Mouse (Mus musculus): ENCODE results near the gene Gm49510. TPM values are rescaled to one million over a fixed set of nuclear protein-coding genes. Genes with fewer than 3 reads are reported as not detected.

The Gm49510 gene
- total RNA-seq, 2 experiments from 2014 or later, result not detected

GRCm38 (mm10) chr15:78960088-78960487, 60.6 kb downstream of the Gm49510 start:
- TF ChIP-seq CTCF (IDR thresholded peaks at IDR 0.05), result no peak
- no peak for DNase-seq (ENCODE audit: extremely low spot score in 1 of 2, low spot score in 2 of 2)
- intact Hi-C loops (cut with DNase I), result no loop called here
- H3K27ac ChIP-seq, result no peak overlapping the region
- H3K4me3 ChIP-seq, result no peak overlapping the region

- peak; percentile 74 for TF ChIP-seq CTCF (IDR thresholded peaks at IDR 0.05)
- Histone ChIP-seq H3K4me3 (no peak overlapping the region), H3K27ac (peak overlapping the region; percentile 28; the same call in 1 of the 2 replicates)
- intact Hi-C loops (cut with DNase I), result no loop called here
- peak; percentile 40 for DNase-seq (ENCODE audit: extremely low spot score in 1 of 2, low spot score in 2 of 2)
Measured at GRCm38 (mm10) chr15:78962885-78963284, 63.4 kb downstream of the Gm49510 start.

Small RNA genes lying within 50 kb of the gene (microRNA-seq; reads per million reads assigned to microRNA genes)
- gene Mir6955, result 0.96 to 2.9 reads per million in 2 experiments

Other genes starting within 250 kb of the Gm49510 start
- 100 to 1,000 TPM; 144 to 177 TPM for gene Elfn2, start 180.9 kb upstream of the Gm49510 start, total RNA-seq (2021)
- gene Mfng, start 126.2 kb upstream of the Gm49510 start, total RNA-seq (2021), result 1 to 10 TPM; 5.0 to 6.2 TPM
- gene Card10, start 96.6 kb upstream of the Gm49510 start, total RNA-seq (2021), result 1 to 10 TPM; 4.8 TPM
- gene Cdc42ep1, start 57.0 kb upstream of the Gm49510 start, total RNA-seq (2021), result 10 to 100 TPM; 10.6 to 13.1 TPM
- gene Lgals2, start 44.1 kb upstream of the Gm49510 start, total RNA-seq (2021), result not detected
- 10 to 100 TPM; 64.8 to 68.2 TPM for gene Gga1, start 22.5 kb upstream of the Gm49510 start, total RNA-seq (2021)
- gene Sh3bp1, start 101 bp downstream of the Gm49510 start, total RNA-seq (2021), result 10 to 100 TPM; 35.0 to 37.7 TPM
- 100 to 1,000 TPM; 165 to 171 TPM for gene Pdxp, start 14.3 kb downstream of the Gm49510 start, total RNA-seq (2021)
- 10 to 100 TPM; 19.8 to 20.4 TPM for gene Lgals1, start 27.1 kb downstream of the Gm49510 start, total RNA-seq (2021)
- gene Nol12, start 35.3 kb downstream of the Gm49510 start, total RNA-seq (2021), result 10 to 100 TPM; 36.2 to 38.8 TPM
- gene Triobp, start 48.1 kb downstream of the Gm49510 start, total RNA-seq (2021), result 10 to 100 TPM; 11.8 to 12.7 TPM
- 10 to 100 TPM; 80.4 to 81.1 TPM for gene H1f0, start 128.8 kb downstream of the Gm49510 start, total RNA-seq (2021)
- gene Galr3, start 142.2 kb downstream of the Gm49510 start, total RNA-seq (2021), result under 1 TPM in 1 of 2 experiments, not detected in 1; 0.84 TPM
- gene Ankrd54, start 163.2 kb downstream of the Gm49510 start, total RNA-seq (2021), result 10 to 100 TPM; 19.7 to 19.8 TPM
- 10 to 100 TPM; 62.5 to 66.6 TPM for gene Eif3l, start 175.5 kb downstream of the Gm49510 start, total RNA-seq (2021)
- 10 to 100 TPM; 22.8 to 23.2 TPM for gene Micall1, start 209.2 kb downstream of the Gm49510 start, total RNA-seq (2021)
- 100 to 1,000 TPM; 100 to 103 TPM for gene Polr2f, start 241.3 kb downstream of the Gm49510 start, total RNA-seq (2021)
- 10 to 100 TPM; 12.0 to 12.9 TPM for gene 1700088E04Rik, start 241.6 kb downstream of the Gm49510 start, total RNA-seq (2021)